Mouse (Mus musculus) MEL (cell line): ENCODE data around the gene Csdc2. TPM values are rescaled to one million over a fixed set of nuclear protein-coding genes. Genes with fewer than 3 reads are reported as not detected.

Source experiments
- DNase-seq: peaks from one replicate; pipeline ENCODE4 v3.0.0; 2011; ENCODE audit warnings: low read depth, low spot score
- H3K27ac ChIP-seq: 2 replicates; pipeline ENCODE4 v1.5.1; 2012; ENCODE audit warnings: low read depth, mild to moderate bottlenecking, control low read depth, low read length, moderate library complexity; ENCODE audit not compliant: control insufficient read depth
- H3K27me3 ChIP-seq, 2 experiments: fragments of 150-350 bp in 1 of 2; sonication (generic) in 1 of 2; 2 replicates each; pipeline ENCODE4 v1.6.1; 2012; ENCODE audit warnings: low read length in 2 of 2, mild to moderate bottlenecking in 2 of 2, improper control_type of control experiment in 1 of 2, moderate library complexity in 1 of 2; ENCODE audit not compliant: insufficient read depth in 2 of 2, control insufficient read depth in 1 of 2
- H3K36me3 ChIP-seq, 2 experiments: 2 replicates each; pipeline ENCODE4 v1.6.1; 2012 to 2014; ENCODE audit warnings: low read length in 2 of 2, improper control_type of control experiment in 1 of 2, inconsistent platforms in 1 of 2, mild to moderate bottlenecking in 1 of 2; ENCODE audit not compliant: insufficient read depth in 2 of 2, control insufficient read depth in 1 of 2
- H3K4me1 ChIP-seq, 2 experiments: fragments of 150-350 bp in 1 of 2; sonication (generic) in 1 of 2; 2 replicates each; pipeline ENCODE4 v1.6.1; 2012; ENCODE audit warnings: low read length in 2 of 2, improper control_type of control experiment in 1 of 2, mild to moderate bottlenecking in 1 of 2; ENCODE audit not compliant: insufficient read depth in 2 of 2, control insufficient read depth in 1 of 2
- H3K4me3 ChIP-seq, 2 experiments: fragments of 150-350 bp in 1 of 2; sonication (generic) in 1 of 2; 2 replicates each; pipeline ENCODE4 v1.5.1; 2012; ENCODE audit warnings: low read depth in 2 of 2, low read length in 2 of 2, mild to moderate bottlenecking in 2 of 2, moderate library complexity in 2 of 2, control low read depth in 1 of 2, improper control_type of control experiment in 1 of 2; ENCODE audit not compliant: control insufficient read depth in 1 of 2, insufficient read depth in 1 of 2
- H3K79me2 ChIP-seq: 2 replicates; pipeline ENCODE4 v1.6.1; 2012; ENCODE audit warnings: mild to moderate bottlenecking, low read length, moderate library complexity; ENCODE audit not compliant: control insufficient read depth, poor library complexity, insufficient read depth
- H3K9ac ChIP-seq: 2 replicates; pipeline ENCODE4 v1.6.1; 2012; ENCODE audit warnings: low read depth, mild to moderate bottlenecking, control low read depth, low read length, moderate library complexity; ENCODE audit not compliant: control insufficient read depth, poor library complexity, severe bottlenecking
- H3K9me3 ChIP-seq: fragments of 150-350 bp; sonication (generic); replicated peaks from 2 replicates; pipeline ENCODE4 v1.6.1; 2012; ENCODE audit warnings: mild to moderate bottlenecking, low read length, improper control_type of control experiment, moderate library complexity; ENCODE audit not compliant: insufficient read depth
- BHLHE40 ChIP-seq: IDR thresholded peaks from 2 replicates; pipeline ENCODE4 v1.6.1; 2012; ENCODE audit warnings: low read depth, mild to moderate bottlenecking, inconsistent platforms, low read length, improper control_type of control experiment, borderline replicate concordance
- CHD2 ChIP-seq: IDR thresholded peaks from 2 replicates; pipeline ENCODE4 v1.6.1; 2011; ENCODE audit warnings: low read length, improper control_type of control experiment
- CTCF ChIP-seq, 3 experiments: IDR thresholded peaks in 2 of 3; conservative IDR thresholded peaks in 1 of 3; 2 replicates each; pipeline ENCODE4 v1.5.1; 2011 to 2012; ENCODE audit warnings: low read length in 3 of 3, low read depth in 2 of 3, mild to moderate bottlenecking in 2 of 3, improper control_type of control experiment in 1 of 3, inconsistent platforms in 1 of 3, mixed read lengths in 1 of 3, moderate library complexity in 1 of 3; ENCODE audit not compliant: control insufficient read depth in 1 of 3, insufficient read depth in 1 of 3, poor library complexity in 1 of 3, severe bottlenecking in 1 of 3
- ELF1 ChIP-seq: IDR thresholded peaks from 2 replicates; pipeline ENCODE4 v1.6.1; 2014; ENCODE audit warnings: low read depth, mild to moderate bottlenecking, inconsistent platforms, low read length, improper control_type of control experiment, moderate library complexity
- EP300 ChIP-seq, 2 experiments: IDR thresholded peaks; 2 replicates each; pipeline ENCODE4 v1.6.1; 2011; ENCODE audit warnings: improper control_type of control experiment in 2 of 2, low read length in 2 of 2, low read depth in 1 of 2, mild to moderate bottlenecking in 1 of 2
- GABPA ChIP-seq: IDR thresholded peaks from 2 replicates; pipeline ENCODE4 v1.6.1; 2012; ENCODE audit warnings: low read depth, mild to moderate bottlenecking, inconsistent platforms, low read length, improper control_type of control experiment, moderate library complexity
- MAFK ChIP-seq: IDR thresholded peaks from 2 replicates; pipeline ENCODE4 v1.6.1; 2011; ENCODE audit warnings: low read depth, mild to moderate bottlenecking, low read length, improper control_type of control experiment, borderline replicate concordance
- MYC ChIP-seq: IDR thresholded peaks from 2 replicates; pipeline ENCODE4 v1.6.1; 2011; ENCODE audit warnings: low read depth, mild to moderate bottlenecking, low read length, improper control_type of control experiment, moderate library complexity
- NELFE ChIP-seq: IDR thresholded peaks from 2 replicates; pipeline ENCODE4 v1.6.1; 2011; ENCODE audit warnings: low read depth, low read length, improper control_type of control experiment
- POLR2A ChIP-seq, 2 experiments: IDR thresholded peaks; 2 replicates each; pipeline ENCODE4 v1.6.1; 2011 to 2012; ENCODE audit warnings: low read length in 2 of 2, mild to moderate bottlenecking in 2 of 2, control low read depth in 1 of 2, improper control_type of control experiment in 1 of 2, low read depth in 1 of 2, moderate library complexity in 1 of 2; ENCODE audit not compliant: control insufficient read depth in 1 of 2, insufficient read depth in 1 of 2, poor library complexity in 1 of 2
- POLR2AphosphoS2 ChIP-seq: IDR thresholded peaks from 2 replicates; pipeline ENCODE4 v1.6.1; 2011; ENCODE audit warnings: low read length, improper control_type of control experiment
- RAD21 ChIP-seq: IDR thresholded peaks from 2 replicates; pipeline ENCODE4 v1.6.1; 2011; ENCODE audit warnings: mild to moderate bottlenecking, low read depth, low read length, improper control_type of control experiment
- RCOR1 ChIP-seq: IDR thresholded peaks from 2 replicates; pipeline ENCODE4 v1.6.1; 2012; ENCODE audit warnings: low read depth, mild to moderate bottlenecking, inconsistent platforms, low read length, improper control_type of control experiment
- SMC3 ChIP-seq: IDR thresholded peaks from 2 replicates; pipeline ENCODE4 v1.6.1; 2011; ENCODE audit warnings: low read depth, low read length, improper control_type of control experiment
- ZC3H11A ChIP-seq: IDR thresholded peaks from 2 replicates; pipeline ENCODE4 v1.6.1; 2012; ENCODE audit warnings: low read depth, mild to moderate bottlenecking, inconsistent platforms, low read length, improper control_type of control experiment
- polyA plus RNA-seq, 2 experiments: library from polyadenylated mRNA; stranded (reverse) in 1 of 2; unstranded in 1 of 2; fragments of >175 nt in 1 of 2; fragments of >200 nt in 1 of 2; gene quantifications; 2 replicates each; pipeline versions ENCODE4 v1.2.1 to v1.2.4; 2012; ENCODE audit warnings: low replicate concordance in 2 of 2, low read depth in 1 of 2; ENCODE audit not compliant: insufficient read length in 2 of 2, insufficient read depth in 1 of 2, missing spikeins in 1 of 2
- total RNA-seq: library from RNA; depleted of rRNA; stranded (reverse); fragments of 300-350 nt; gene quantifications from 2 replicates; pipeline ENCODE4 v1.2.3, GENCODE M21; 2012

Gene Csdc2
- total and polyA plus RNA-seq, 3 experiments, result not detected

- peaks cover 0 to 16% of the 10 kb centered on the region in 2 experiments; a peak in 3 of 4 replicates for H3K36me3 ChIP-seq
- H3K4me3 ChIP-seq, result no peak overlapping the region
- H3K27me3 ChIP-seq, result no peaks in the 10 kb centered on the region
- no peaks in the 10 kb centered on the region for H3K9me3 ChIP-seq
- H3K4me1 ChIP-seq, result no peaks in the 10 kb centered on the region
- no peaks in the 10 kb centered on the region for H3K79me2 ChIP-seq
- no peak overlapping the region for H3K27ac ChIP-seq
- no peak for TF ChIP-seq POLR2A (IDR thresholded peaks at IDR 0.05; ENCODE audit: control insufficient read depth in 1 of 2, insufficient read depth in 1 of 2, low read depth in 1 of 2, low read length in 2 of 2, poor library complexity in 1 of 2)
- no peak for TF ChIP-seq MYC
- TF ChIP-seq POLR2AphosphoS2, result no peak
- TF ChIP-seq MAFK, result no peak
- no peak for TF ChIP-seq RCOR1
- no peak for TF ChIP-seq NELFE
- TF ChIP-seq EP300 (IDR thresholded peaks at IDR 0.05; ENCODE audit: low read depth in 1 of 2, low read length in 2 of 2), result no peak
- TF ChIP-seq CHD2, result no peak
- DNase-seq, result no peak
- no peak overlapping the region for H3K9ac ChIP-seq
Measured at GRCm38 (mm10) chr15:81897607-81898285, 38.8 kb upstream of the Csdc2 start.

GRCm38 (mm10) chr15:81898751-81899150 lies 37.8 kb upstream of the Csdc2 start:
- TF ChIP-seq ZC3H11A, result no peak
- TF ChIP-seq CHD2, result no peak
- TF ChIP-seq POLR2A (IDR thresholded peaks at IDR 0.05; ENCODE audit: control insufficient read depth in 1 of 2, insufficient read depth in 1 of 2, low read depth in 1 of 2, low read length in 2 of 2, poor library complexity in 1 of 2), result no peak
- TF ChIP-seq ELF1, result no peak
- TF ChIP-seq BHLHE40, result no peak
- no peak overlapping the region for H3K4me3 ChIP-seq
- H3K79me2 ChIP-seq, result no peaks in the 10 kb centered on the region
- no peak overlapping the region for H3K9ac ChIP-seq
- no peaks in the 10 kb centered on the region for H3K9me3 ChIP-seq
- no peak overlapping the region for H3K27ac ChIP-seq
- DNase-seq, result no peak
- no peaks in the 10 kb centered on the region for H3K4me1 ChIP-seq
- H3K36me3 ChIP-seq, result peaks cover 0 to 14% of the 10 kb centered on the region in 2 experiments; a peak in 2 of 4 replicates
- H3K27me3 ChIP-seq, result no peaks in the 10 kb centered on the region

- Histone ChIP-seq H3K9me3 (no peaks in the 10 kb centered on the region), H3K4me3 (no peak overlapping the region), H3K79me2 (no peaks in the 10 kb centered on the region), H3K4me1 (no peaks in the 10 kb centered on the region), H3K36me3 (peaks cover 0 to 35% of the 10 kb centered on the region in 2 experiments; a peak in 2 of 4 replicates), H3K27ac (no peak overlapping the region), H3K9ac (no peak overlapping the region), H3K27me3 (no peaks in the 10 kb centered on the region)
- TF ChIP-seq SMC3 (peak; percentile 71), GABPA (no peak), ZC3H11A (peak; percentile 61), RAD21 (peak; percentile 80), CTCF (IDR thresholded peaks at IDR 0.05 in 2 of 3, conservative IDR thresholded peaks at IDR 0.05 in 1 of 3; ENCODE audit: control insufficient read depth in 1 of 3, insufficient read depth in 1 of 3, low read depth in 2 of 3, low read length in 3 of 3, poor library complexity in 1 of 3, severe bottlenecking in 1 of 3) (peak; percentile 72 to 91 (median 84))
- DNase-seq, result peak; percentile 80
Measured at GRCm38 (mm10) chr15:81904939-81905338, 31.6 kb upstream of the Csdc2 start.
